Mouse (Mus musculus): Measurements from ENCODE around the gene Aamp. TPM values are rescaled to one million over a fixed set of nuclear protein-coding genes. Genes with fewer than 3 reads are reported as not detected.

Gene Aamp
- polyA plus RNA-seq, 2 experiments = 181 to 228 TPM

DNA sequence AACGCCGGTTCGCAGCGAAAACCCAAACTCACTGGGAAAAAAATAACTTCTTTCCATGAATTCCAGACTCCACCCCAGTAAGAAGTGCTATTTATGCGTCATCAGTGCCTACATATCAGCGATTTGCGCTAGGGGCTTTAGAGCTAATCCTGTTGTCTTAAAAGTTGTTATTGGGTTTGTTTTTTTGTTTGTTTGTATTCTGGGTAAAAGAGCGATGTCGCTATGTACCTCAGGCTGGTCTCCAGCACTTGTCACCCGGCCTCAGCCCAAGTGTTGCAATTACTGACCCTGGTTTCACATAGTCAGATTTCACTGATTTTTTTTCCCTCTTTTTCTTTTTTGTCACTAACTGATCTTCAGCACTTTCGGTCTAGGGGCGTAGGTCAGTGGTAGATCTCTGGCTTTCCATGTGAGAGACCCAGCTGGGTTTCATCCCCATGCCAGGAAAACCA is 19.8 kb upstream of the Aamp start:
- Histone ChIP-seq H3K36me3 (ENCODE audit: control insufficient read depth, insufficient read depth, low read length) (no peaks in the 10 kb centered on the region), H3K27me3 (ENCODE audit: control insufficient read depth, insufficient read depth, low read length) (no peaks in the 10 kb centered on the region), H3K4me2 (replicated peaks; ENCODE audit: low read depth, low read length, severe bottlenecking) (peak overlapping the region; percentile 73), H3K4me1 (ENCODE audit: control insufficient read depth, insufficient read depth, low read length) (peaks cover 6% of the 10 kb centered on the region), H3K27ac (replicated peaks; ENCODE audit: low read depth, low read length) (peak overlapping the region; percentile 88), H3K4me3 (replicated peaks; ENCODE audit: low read length) (peak overlapping the region; percentile 74), H3K9ac (ENCODE audit: low read depth, low read length, severe bottlenecking) (peak overlapping the region; percentile 87), H3K9me3 (ENCODE audit: control insufficient read depth, low read length) (no peaks in the 10 kb centered on the region)
- no peak; the same call in 1 of the 2 replicates for TF ChIP-seq POLR2A (IDR thresholded peaks at IDR 0.05; ENCODE audit: borderline replicate concordance, extremely low read depth, insufficient read depth, insufficient read length)
- ATAC-seq (ENCODE audit: low FRiP score, low read depth) = no peak; the same call in 1 of the 2 replicates
- WGBS = 2% methylated on average over 12 of the region's 12 CpGs
- peak; percentile 46 for DNase-seq (ENCODE audit: low spot score)

DNA sequence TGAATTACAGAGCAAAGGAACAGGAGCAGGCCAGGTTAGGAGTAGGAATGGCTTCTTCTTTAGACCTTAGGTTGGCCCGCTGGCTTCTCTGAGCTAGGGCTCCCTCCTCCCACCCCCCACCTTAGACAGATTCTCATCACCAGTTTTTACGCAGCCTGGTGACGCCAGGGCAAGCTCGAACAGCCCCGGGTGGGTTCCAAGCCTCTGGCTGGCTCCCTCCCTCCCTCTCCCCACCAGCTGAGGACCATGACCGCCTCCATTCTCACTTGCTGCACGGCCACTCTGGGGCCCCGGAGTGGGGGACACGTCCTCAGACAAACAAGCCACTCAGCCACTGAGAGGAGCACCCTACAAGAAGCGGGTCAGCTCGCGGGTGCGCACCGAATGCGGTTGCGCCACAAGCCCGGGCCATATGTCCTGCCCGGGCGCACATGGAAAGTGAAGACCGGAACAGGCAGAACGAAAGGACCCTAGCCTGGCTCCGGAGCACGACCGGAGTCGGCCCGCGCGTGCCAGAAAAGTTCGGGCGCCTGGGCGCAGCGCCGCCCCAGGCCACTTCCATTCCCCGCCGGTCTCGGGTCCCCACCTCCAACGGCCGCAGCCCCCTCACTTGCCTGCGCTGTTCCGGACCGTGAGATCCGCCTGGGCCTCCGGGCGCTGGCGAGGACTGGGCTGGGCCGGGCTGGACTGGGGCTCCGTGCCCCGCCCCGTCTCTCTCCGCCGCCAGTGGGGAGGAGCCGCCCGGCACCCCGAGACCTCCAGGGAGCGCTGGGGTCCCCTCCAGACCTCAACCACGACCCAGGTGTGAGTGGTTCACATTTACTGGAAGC is 19.2 kb upstream of the Aamp start:
- peaks cover 6% of the 10 kb centered on the region for H3K4me1 ChIP-seq (ENCODE audit: control insufficient read depth, insufficient read depth, low read length)
- ATAC-seq (ENCODE audit: low FRiP score, low read depth) (peak; percentile 89), DNase-seq (ENCODE audit: low spot score) (peak; percentile 46)
- no peak; the same call in 1 of the 2 replicates for TF ChIP-seq POLR2A (IDR thresholded peaks at IDR 0.05; ENCODE audit: borderline replicate concordance, extremely low read depth, insufficient read depth, insufficient read length)
- peak overlapping the region; percentile 87 for H3K9ac ChIP-seq (ENCODE audit: low read depth, low read length, severe bottlenecking)
- peak overlapping the region; percentile 73 for H3K4me2 ChIP-seq (replicated peaks; ENCODE audit: low read depth, low read length, severe bottlenecking)
- no peaks in the 10 kb centered on the region for H3K27me3 ChIP-seq (ENCODE audit: control insufficient read depth, insufficient read depth, low read length)
- H3K9me3 ChIP-seq (ENCODE audit: control insufficient read depth, low read length) = no peaks in the 10 kb centered on the region
- peak overlapping the region; percentile 88 for H3K27ac ChIP-seq (replicated peaks; ENCODE audit: low read depth, low read length)
- WGBS = under 1% methylated on average over 44 of the region's 56 CpGs
- H3K36me3 ChIP-seq (ENCODE audit: control insufficient read depth, insufficient read depth, low read length) = no peaks in the 10 kb centered on the region
- peak overlapping the region; percentile 74 for H3K4me3 ChIP-seq (replicated peaks; ENCODE audit: low read length)

DNA sequence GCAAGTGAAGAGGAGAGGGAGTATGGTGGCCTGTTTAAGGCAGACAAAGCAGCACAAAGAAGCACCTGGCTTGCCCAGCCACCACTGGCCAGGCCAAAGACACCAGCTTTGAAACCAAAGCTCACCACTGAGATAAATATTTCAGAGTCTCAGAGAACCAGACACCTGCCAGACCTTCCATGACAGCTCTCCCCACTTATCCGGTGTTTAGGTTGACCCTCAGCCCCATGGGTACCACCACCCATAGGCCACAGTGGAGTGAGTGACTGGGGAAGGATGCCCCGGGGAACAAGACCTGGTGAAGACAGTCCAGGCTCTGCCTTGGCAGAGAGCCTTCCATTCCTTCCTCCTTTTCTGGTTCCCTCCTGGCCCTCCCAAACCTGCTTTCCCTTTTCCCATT is 18.3 kb upstream of the Aamp start:
- H3K4me2 ChIP-seq (replicated peaks; ENCODE audit: low read depth, low read length, severe bottlenecking) = peak overlapping the region; percentile 73
- H3K4me3 ChIP-seq (replicated peaks; ENCODE audit: low read length) = peak overlapping the region; percentile 74
- H3K4me1 ChIP-seq (ENCODE audit: control insufficient read depth, insufficient read depth, low read length) = peaks cover 6% of the 10 kb centered on the region
- H3K27ac ChIP-seq (replicated peaks; ENCODE audit: low read depth, low read length) = 0 out of 2 replicates have a peak overlapping the region, but pooled peaks have one; percentile 13
- H3K9ac ChIP-seq (ENCODE audit: low read depth, low read length, severe bottlenecking) = no peak overlapping the region
- WGBS = 84% methylated on average over 2 of the region's 2 CpGs
- ATAC-seq (ENCODE audit: low FRiP score, low read depth) = no peak
- H3K9me3 ChIP-seq (ENCODE audit: control insufficient read depth, low read length) = no peaks in the 10 kb centered on the region
- no peaks in the 10 kb centered on the region for H3K36me3 ChIP-seq (ENCODE audit: control insufficient read depth, insufficient read depth, low read length)
- H3K27me3 ChIP-seq (ENCODE audit: control insufficient read depth, insufficient read depth, low read length) = no peaks in the 10 kb centered on the region
- no peak for TF ChIP-seq POLR2A (IDR thresholded peaks at IDR 0.05; ENCODE audit: borderline replicate concordance, extremely low read depth, insufficient read depth, insufficient read length)
- DNase-seq (ENCODE audit: low spot score) = no peak

DNA sequence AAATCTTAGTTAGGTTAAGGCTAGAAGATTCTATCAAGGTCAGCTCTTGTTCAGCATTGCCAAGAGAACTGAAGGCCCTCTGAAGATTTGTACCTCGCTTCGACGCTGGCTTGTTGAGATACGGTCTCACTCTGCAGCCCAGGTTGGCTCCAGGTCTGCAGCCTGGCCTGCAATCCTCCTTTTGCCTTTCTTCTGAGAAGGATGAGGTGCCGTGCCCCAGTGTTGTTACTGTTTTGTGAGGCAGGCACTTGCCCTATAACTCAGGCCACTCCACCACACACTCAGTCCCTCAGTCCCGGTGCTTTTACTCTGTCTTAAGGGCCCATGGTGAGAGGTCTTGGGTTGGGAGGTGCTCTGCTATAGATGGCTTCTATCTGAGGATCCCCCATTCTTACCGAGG is 17.7 kb upstream of the Aamp start:
- Histone ChIP-seq H3K9ac (ENCODE audit: low read depth, low read length, severe bottlenecking) (no peak overlapping the region), H3K4me3 (replicated peaks; ENCODE audit: low read length) (no peak overlapping the region), H3K27me3 (ENCODE audit: control insufficient read depth, insufficient read depth, low read length) (no peaks in the 10 kb centered on the region), H3K4me1 (ENCODE audit: control insufficient read depth, insufficient read depth, low read length) (peaks cover 10% of the 10 kb centered on the region), H3K4me2 (replicated peaks; ENCODE audit: low read depth, low read length, severe bottlenecking) (peak overlapping the region; percentile 73; the same call in 1 of the 2 replicates), H3K9me3 (ENCODE audit: control insufficient read depth, low read length) (no peaks in the 10 kb centered on the region), H3K36me3 (ENCODE audit: control insufficient read depth, insufficient read depth, low read length) (no peaks in the 10 kb centered on the region), H3K27ac (replicated peaks; ENCODE audit: low read depth, low read length) (no peak overlapping the region)
- no peak for TF ChIP-seq POLR2A (IDR thresholded peaks at IDR 0.05; ENCODE audit: borderline replicate concordance, extremely low read depth, insufficient read depth, insufficient read length)
- ATAC-seq (ENCODE audit: low FRiP score, low read depth) (no peak), DNase-seq (ENCODE audit: low spot score) (no peak)
- WGBS = 72% methylated on average over 7 of the region's 7 CpGs

DNA sequence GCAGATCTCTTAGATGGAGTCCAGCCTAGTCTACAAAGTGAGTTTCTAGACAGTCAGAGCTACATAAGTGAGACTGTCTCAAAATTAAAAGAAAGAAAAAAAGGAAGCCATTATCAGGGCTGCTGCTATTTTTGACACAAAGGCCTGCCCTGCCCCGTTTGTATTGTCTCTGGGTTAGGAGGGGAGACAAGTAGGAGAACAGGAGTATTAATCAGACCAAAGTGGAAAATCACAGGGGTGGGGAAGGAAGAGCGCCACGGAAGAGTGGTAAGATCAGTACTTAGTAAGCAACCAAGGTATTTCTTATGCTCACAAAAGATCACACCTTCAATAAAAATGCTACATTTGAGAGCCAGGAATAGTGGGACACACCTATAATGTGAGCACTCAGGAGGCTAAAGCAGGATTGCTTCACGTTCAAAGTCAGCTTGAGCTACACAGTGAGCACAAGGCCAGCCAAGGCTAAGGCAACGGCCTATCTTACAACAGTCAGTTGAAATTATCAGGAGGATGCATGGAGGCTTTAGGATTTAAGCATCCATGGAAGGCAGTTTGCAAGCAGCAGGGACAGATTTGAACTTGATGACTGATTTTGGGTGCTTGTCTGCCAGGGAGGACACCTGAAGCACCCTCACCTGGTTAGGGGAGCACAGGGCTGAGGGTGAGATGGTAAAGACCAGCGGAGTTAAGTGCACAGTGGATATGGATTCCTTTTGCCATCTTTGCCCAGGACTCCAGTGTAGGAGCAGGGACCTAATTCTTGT is 16.0 kb upstream of the Aamp start:
- no peak overlapping the region for H3K4me3 ChIP-seq (replicated peaks; ENCODE audit: low read length)
- 77% methylated on average over 6 of the region's 6 CpGs for WGBS
- TF ChIP-seq POLR2A (IDR thresholded peaks at IDR 0.05; ENCODE audit: borderline replicate concordance, extremely low read depth, insufficient read depth, insufficient read length) = no peak
- no peak overlapping the region for H3K27ac ChIP-seq (replicated peaks; ENCODE audit: low read depth, low read length)
- H3K27me3 ChIP-seq (ENCODE audit: control insufficient read depth, insufficient read depth, low read length) = no peaks in the 10 kb centered on the region
- no peaks in the 10 kb centered on the region for H3K36me3 ChIP-seq (ENCODE audit: control insufficient read depth, insufficient read depth, low read length)
- no peak overlapping the region for H3K4me2 ChIP-seq (replicated peaks; ENCODE audit: low read depth, low read length, severe bottlenecking)
- no peaks in the 10 kb centered on the region for H3K9me3 ChIP-seq (ENCODE audit: control insufficient read depth, low read length)
- DNase-seq (ENCODE audit: low spot score) (no peak), ATAC-seq (ENCODE audit: low FRiP score, low read depth) (no peak)
- H3K9ac ChIP-seq (ENCODE audit: low read depth, low read length, severe bottlenecking) = no peak overlapping the region
- peaks cover 24% of the 10 kb centered on the region for H3K4me1 ChIP-seq (ENCODE audit: control insufficient read depth, insufficient read depth, low read length)

Measured in limb, embryonic 14.5 days (tissue).